7 mouse cellular contexts compared by ENCODE assay signal in the genomic region with DNA sequence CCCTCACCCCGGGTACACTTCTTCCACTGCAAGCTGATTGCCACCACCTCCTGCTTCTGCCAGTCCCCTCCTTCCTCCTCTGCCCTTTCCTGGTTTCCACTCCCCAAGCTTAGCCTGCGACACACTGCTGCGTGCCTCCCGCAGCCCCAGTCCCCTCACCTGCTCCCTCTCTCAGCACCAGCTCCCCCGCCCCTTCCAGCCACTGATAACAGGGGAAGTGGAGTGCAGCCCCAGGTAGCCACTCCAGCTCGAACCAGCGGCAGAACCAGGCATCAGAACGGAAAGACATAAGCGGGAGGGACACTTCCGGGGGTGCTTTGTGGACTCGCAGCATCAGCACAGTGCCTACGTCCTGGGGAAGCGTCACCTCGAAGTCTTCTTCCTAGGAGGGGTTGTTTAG. TPM values are rescaled to one million over a fixed set of nuclear protein-coding genes. Genes with fewer than 3 reads are reported as not detected.
DNase-seq lines count a peak whose midpoint lies in the region; ATAC-seq lines count a peak whose summit lies in the region.

No protein-coding gene starts in this region.

- H3K4me1 ChIP-seq in liver, embryonic 11.5 days (replicated peaks; ENCODE audit: control insufficient read depth, insufficient read depth, low read length), result no peaks in the 10 kb centered on the region
- H3K4me1 ChIP-seq in embryonic facial prominence, embryonic 10.5 days, result peaks cover 11% of the 10 kb centered on the region
- H3K4me1 ChIP-seq in hindbrain, embryonic 15.5 days (replicated peaks), result peaks cover 8% of the 10 kb centered on the region

- H3K9me3 ChIP-seq in liver, embryonic 11.5 days (ENCODE audit: control insufficient read depth, low read length), result no peaks in the 10 kb centered on the region
- H3K9me3 ChIP-seq in embryonic facial prominence, embryonic 10.5 days, result no peaks in the 10 kb centered on the region
- no peaks in the 10 kb centered on the region for H3K9me3 ChIP-seq in hindbrain, embryonic 15.5 days

- no peaks in the 10 kb centered on the region for H3K36me3 ChIP-seq in liver, embryonic 11.5 days (ENCODE audit: control insufficient read depth, insufficient read depth, low read length)
- no peaks in the 10 kb centered on the region for H3K36me3 ChIP-seq in embryonic facial prominence, embryonic 10.5 days (replicated peaks)
- no peaks in the 10 kb centered on the region for H3K36me3 ChIP-seq in hindbrain, embryonic 15.5 days

- no peak for DNase-seq in liver, embryonic 11.5 days (ENCODE audit: low spot score)
- no peak for DNase-seq in liver
- no peak for DNase-seq in embryonic facial prominence, embryonic 10.5 days (ENCODE audit: low spot score)
- peak; percentile 61 for DNase-seq in naive thymus-derived CD4-positive, alpha-beta T cell, adult 2 months (ENCODE audit: low read depth)
- no peak for DNase-seq in c-Kit-positive CD71-positive TER-119-positive erythroid progenitor cells, embryonic 14.5 days (ENCODE audit: low spot score)
- no peak for DNase-seq in left cerebral cortex, postnatal 4 days

- peak overlapping the region; percentile 3; the same call in 1 of the 2 replicates for H3K4me3 ChIP-seq in liver, embryonic 11.5 days (ENCODE audit: low read depth, low read length)
- H3K4me3 ChIP-seq in embryonic facial prominence, embryonic 10.5 days, result peak overlapping the region; percentile 45
- H3K4me3 ChIP-seq in hindbrain, embryonic 15.5 days, result peak overlapping the region; percentile 28

- peaks cover 26% of the 10 kb centered on the region for H3K27me3 ChIP-seq in liver, embryonic 11.5 days (replicated peaks; ENCODE audit: control insufficient read depth, insufficient read depth, low read length)
- peaks cover 49% of the 10 kb centered on the region for H3K27me3 ChIP-seq in embryonic facial prominence, embryonic 10.5 days (replicated peaks; ENCODE audit: low read depth, poor library complexity, severe bottlenecking)
- H3K27me3 ChIP-seq in hindbrain, embryonic 15.5 days, result peaks cover 23% of the 10 kb centered on the region

- H3K4me2 ChIP-seq in liver, embryonic 11.5 days, result peak overlapping the region; percentile 41
- H3K4me2 ChIP-seq in hindbrain, embryonic 15.5 days, result peak overlapping the region; percentile 51

- no peak overlapping the region for H3K27ac ChIP-seq in liver, embryonic 11.5 days (ENCODE audit: low read depth, low read length)
- no peak overlapping the region for H3K27ac ChIP-seq in embryonic facial prominence, embryonic 10.5 days (replicated peaks)
- no peak overlapping the region for H3K27ac ChIP-seq in hindbrain, embryonic 15.5 days (replicated peaks)

- WGBS in liver, embryonic 11.5 days, result 2% methylated on average over 14 of the region's 14 CpGs
- 2% methylated on average over 14 of the region's 14 CpGs for WGBS in embryonic facial prominence, embryonic 10.5 days
- WGBS in hindbrain, embryonic 15.5 days, result 1% methylated on average over 14 of the region's 14 CpGs

- ATAC-seq in liver, embryonic 11.5 days (replicated peaks; ENCODE audit: low FRiP score), result no peak
- no peak for ATAC-seq in hindbrain, embryonic 15.5 days (ENCODE audit: low FRiP score, low read depth)

- H3K9ac ChIP-seq in liver, embryonic 11.5 days (ENCODE audit: low read depth, low read length), result no peak overlapping the region
- H3K9ac ChIP-seq in hindbrain, embryonic 15.5 days, result peak overlapping the region; percentile 5; the same call in 1 of the 2 replicates

- intact Hi-C loops in left cerebral cortex, postnatal 4 days (cut with DNase I), result loop anchor here (10.0 kb wide), 1 partner anchor 188 kb away; no protein-coding TSS in a partner anchor

RNA-seq across cellular contexts. Expression of gene Alox8, which starts 0.4 kb away (rescaled TPM):
- polyA plus RNA-seq in liver, embryonic 11.5 days (2014; fragmentation: Nextera tagmentation; extraction: Ambion mirVana), result 0.12 TPM in 1 of 2 replicates, not detected in the other
- 0.09 and 0.13 TPM in 2 replicates for polyA plus RNA-seq in embryonic facial prominence, embryonic 10.5 days (2016; fragmentation: Nextera tagmentation; extraction: Ambion mirVana)
- polyA plus RNA-seq in hindbrain, embryonic 15.5 days (2015; fragmentation: Nextera tagmentation; extraction: Ambion mirVana), result 0.34 and 0.44 TPM in 2 replicates
- 1 to 10 TPM; 1.2 to 2.5 TPM for total RNA-seq in left cerebral cortex, postnatal 4 days (2021)

RNA-seq across cellular contexts. Expression of gene Gucy2e, which starts 39.6 kb away (rescaled TPM):
- polyA plus RNA-seq in liver, embryonic 11.5 days (2014; fragmentation: Nextera tagmentation; extraction: Ambion mirVana), result 0.04 and 0.05 TPM in 2 replicates
- polyA plus RNA-seq in embryonic facial prominence, embryonic 10.5 days (2016; fragmentation: Nextera tagmentation; extraction: Ambion mirVana), result not detected in 2 replicates
- polyA plus RNA-seq in hindbrain, embryonic 15.5 days (2015; fragmentation: Nextera tagmentation; extraction: Ambion mirVana), result 0.40 and 0.43 TPM in 2 replicates
- under 1 TPM; 0.52 to 0.87 TPM for total RNA-seq in left cerebral cortex, postnatal 4 days (2021)

RNA-seq across cellular contexts. Expression of gene Alox12b, which starts 40.4 kb away (rescaled TPM):
- not detected in 2 replicates for polyA plus RNA-seq in liver, embryonic 11.5 days (2014; fragmentation: Nextera tagmentation; extraction: Ambion mirVana)
- 0.27 TPM in 1 of 2 replicates, not detected in the other for polyA plus RNA-seq in embryonic facial prominence, embryonic 10.5 days (2016; fragmentation: Nextera tagmentation; extraction: Ambion mirVana)
- 0.35 and 0.72 TPM in 2 replicates for polyA plus RNA-seq in hindbrain, embryonic 15.5 days (2015; fragmentation: Nextera tagmentation; extraction: Ambion mirVana)
- total RNA-seq in left cerebral cortex, postnatal 4 days (2021), result under 1 TPM; 0.16 to 0.18 TPM
